Mouse (Mus musculus): ENCODE results near the gene Kcnj14.

DNA sequence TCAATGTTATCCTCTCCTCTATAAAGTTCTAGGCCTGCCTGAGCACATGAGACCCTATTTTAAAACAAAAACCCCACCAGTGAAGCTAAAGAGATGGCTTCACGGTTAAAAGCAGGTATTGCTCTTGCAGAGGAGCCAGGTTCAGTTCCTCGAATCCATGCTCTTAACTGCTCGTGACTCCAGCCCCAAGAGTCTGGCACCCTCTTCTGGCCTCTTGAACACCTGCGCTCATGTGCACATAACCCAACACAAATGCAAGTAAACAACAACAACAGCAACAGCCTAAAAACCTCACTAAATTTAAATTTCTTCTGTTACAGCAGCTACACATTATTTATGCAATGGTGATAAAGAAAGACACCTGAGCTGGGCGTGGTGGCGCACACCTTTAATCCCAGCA, 57.1 kb downstream of the Kcnj14 start:
- TF ChIP-seq TAL1 (IDR thresholded peaks at IDR 0.05; ENCODE audit: low read length) (no peak), GATA1 (IDR thresholded peaks at IDR 0.05; ENCODE audit: low read length) (no peak)

Data from erythroblast, embryonic 14.5 days (primary cell).